Mouse (Mus musculus): ENCODE measurements around the gene Mbnl1. TPM values are rescaled to one million over a fixed set of nuclear protein-coding genes. Genes with fewer than 3 reads are reported as not detected.

The Mbnl1 gene
- polyA plus RNA-seq, 1 experiment from 2014 or later: 93.2 TPM

- no peak for ATAC-seq (ENCODE audit: insufficient number of reproducible peaks, insufficient read depth, low FRiP score, low read depth)
- Histone ChIP-seq H3K4me1 (ENCODE audit: control insufficient read depth in 2 of 2, insufficient read depth in 2 of 2, low read length in 2 of 2) (peaks cover 7 to 33% of the 10 kb centered on the region in 2 experiments), H3K27ac (replicated peaks in 1 of 2; ENCODE audit: control insufficient read depth in 1 of 2, insufficient read depth in 1 of 2, low read depth in 2 of 2, low read length in 2 of 2) (peak overlapping the region in 1 of 2 experiments; percentile 44; a peak in 1 of 4 replicates), H3K9me3 (ENCODE audit: control insufficient read depth, low read length) (no peaks in the 10 kb centered on the region), H3K4me3 (ENCODE audit: control insufficient read depth in 1 of 2, insufficient read depth in 1 of 2, low read depth in 1 of 2, low read length in 2 of 2) (no peak overlapping the region), H3K36me3 (ENCODE audit: control insufficient read depth, insufficient read depth, low read length) (no peaks in the 10 kb centered on the region), H3K27me3 (ENCODE audit: control insufficient read depth, insufficient read depth, low read length) (no peaks in the 10 kb centered on the region), H3K9ac (ENCODE audit: low read length) (no peak overlapping the region), H3K4me2 (ENCODE audit: low read length) (peak overlapping the region; percentile 32; the same call in 1 of the 2 replicates)
- WGBS: 13% methylated on average over 9 of the region's 9 CpGs
Observed at GRCm38 (mm10) chr3:60546196-60546595, 73.6 kb downstream of the Mbnl1 start.

GRCm38 (mm10) chr3:60546904-60547303 lies 74.3 kb downstream of the Mbnl1 start:
- H3K4me1 ChIP-seq (ENCODE audit: control insufficient read depth in 2 of 2, insufficient read depth in 2 of 2, low read length in 2 of 2): peaks cover 7 to 29% of the 10 kb centered on the region in 2 experiments
- H3K9ac ChIP-seq (ENCODE audit: low read length): no peak overlapping the region
- H3K36me3 ChIP-seq (ENCODE audit: control insufficient read depth, insufficient read depth, low read length): no peaks in the 10 kb centered on the region
- no peak overlapping the region for H3K4me3 ChIP-seq (ENCODE audit: control insufficient read depth in 1 of 2, insufficient read depth in 1 of 2, low read depth in 1 of 2, low read length in 2 of 2)
- no peaks in the 10 kb centered on the region for H3K9me3 ChIP-seq (ENCODE audit: control insufficient read depth, low read length)
- H3K4me2 ChIP-seq (ENCODE audit: low read length): no peak overlapping the region
- no peak overlapping the region for H3K27ac ChIP-seq (replicated peaks in 1 of 2; ENCODE audit: control insufficient read depth in 1 of 2, insufficient read depth in 1 of 2, low read depth in 2 of 2, low read length in 2 of 2)
- no peak for ATAC-seq (ENCODE audit: insufficient number of reproducible peaks, insufficient read depth, low FRiP score, low read depth)
- H3K27me3 ChIP-seq (ENCODE audit: control insufficient read depth, insufficient read depth, low read length): no peaks in the 10 kb centered on the region
- WGBS: 88% methylated on average over 4 of the region's 4 CpGs

DNA sequence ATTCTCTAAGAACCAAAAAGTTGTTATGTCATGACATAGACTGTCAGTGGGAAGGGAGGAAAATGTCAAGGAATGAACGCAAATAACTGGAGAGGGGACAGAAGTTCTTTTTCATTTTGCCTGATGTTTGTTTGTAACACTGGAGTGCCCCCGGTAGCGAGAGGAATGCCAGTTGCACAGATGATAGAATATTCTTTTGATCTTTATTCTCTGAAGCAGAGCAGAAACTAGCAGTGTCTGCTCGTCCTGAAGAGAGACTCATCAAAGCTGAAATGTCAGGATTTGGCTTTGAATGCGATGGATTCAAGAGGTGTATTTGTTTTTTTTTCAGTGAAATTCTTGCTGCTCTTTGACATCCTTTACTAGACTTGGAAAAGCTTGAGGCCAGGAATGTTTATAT lies 77.9 kb downstream of the Mbnl1 start:
- Histone ChIP-seq H3K36me3 (ENCODE audit: control insufficient read depth, insufficient read depth, low read length) (no peaks in the 10 kb centered on the region), H3K27ac (replicated peaks in 1 of 2; ENCODE audit: control insufficient read depth in 1 of 2, insufficient read depth in 1 of 2, low read depth in 2 of 2, low read length in 2 of 2) (no peak overlapping the region), H3K27me3 (ENCODE audit: control insufficient read depth, insufficient read depth, low read length) (no peaks in the 10 kb centered on the region), H3K4me2 (ENCODE audit: low read length) (no peak overlapping the region), H3K4me3 (ENCODE audit: control insufficient read depth in 1 of 2, insufficient read depth in 1 of 2, low read depth in 1 of 2, low read length in 2 of 2) (no peak overlapping the region), H3K9me3 (ENCODE audit: control insufficient read depth, low read length) (no peaks in the 10 kb centered on the region), H3K9ac (ENCODE audit: low read length) (no peak overlapping the region), H3K4me1 (ENCODE audit: control insufficient read depth in 2 of 2, insufficient read depth in 2 of 2, low read length in 2 of 2) (peaks cover 7 to 26% of the 10 kb centered on the region in 2 experiments)
- no peak for ATAC-seq (ENCODE audit: insufficient number of reproducible peaks, insufficient read depth, low FRiP score, low read depth)
- 63% methylated on average over 5 of the region's 5 CpGs for WGBS

DNA sequence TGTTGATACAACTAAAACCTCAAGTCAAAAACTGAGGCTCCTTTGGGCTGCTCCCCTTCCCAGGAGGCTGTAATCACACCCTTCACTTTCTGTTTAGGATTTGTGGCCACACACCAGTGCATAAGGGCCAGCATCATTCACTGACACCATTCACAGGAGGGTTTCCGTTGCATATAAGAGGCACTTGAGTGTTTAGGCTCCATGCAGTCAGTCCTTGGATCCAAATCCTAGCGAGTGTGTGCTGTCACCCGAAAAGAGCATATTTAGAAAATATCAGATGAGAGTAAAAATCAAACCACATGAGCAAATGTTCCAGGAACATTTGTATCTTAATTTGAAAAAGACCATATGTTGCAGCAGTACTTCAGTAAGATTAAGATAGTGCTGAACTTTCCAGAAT lies 79.0 kb downstream of the Mbnl1 start:
- Histone ChIP-seq H3K4me2 (ENCODE audit: low read length) (no peak overlapping the region), H3K4me3 (ENCODE audit: control insufficient read depth in 1 of 2, insufficient read depth in 1 of 2, low read depth in 1 of 2, low read length in 2 of 2) (no peak overlapping the region), H3K4me1 (ENCODE audit: control insufficient read depth in 2 of 2, insufficient read depth in 2 of 2, low read length in 2 of 2) (peaks cover 4 to 18% of the 10 kb centered on the region in 2 experiments), H3K9ac (ENCODE audit: low read length) (no peak overlapping the region), H3K36me3 (ENCODE audit: control insufficient read depth, insufficient read depth, low read length) (no peaks in the 10 kb centered on the region), H3K9me3 (ENCODE audit: control insufficient read depth, low read length) (no peaks in the 10 kb centered on the region), H3K27ac (replicated peaks in 1 of 2; ENCODE audit: control insufficient read depth in 1 of 2, insufficient read depth in 1 of 2, low read depth in 2 of 2, low read length in 2 of 2) (no peak overlapping the region), H3K27me3 (ENCODE audit: control insufficient read depth, insufficient read depth, low read length) (no peaks in the 10 kb centered on the region)
- WGBS: 48% methylated on average over 3 of the region's 3 CpGs
- ATAC-seq (ENCODE audit: insufficient number of reproducible peaks, insufficient read depth, low FRiP score, low read depth): no peak

DNA sequence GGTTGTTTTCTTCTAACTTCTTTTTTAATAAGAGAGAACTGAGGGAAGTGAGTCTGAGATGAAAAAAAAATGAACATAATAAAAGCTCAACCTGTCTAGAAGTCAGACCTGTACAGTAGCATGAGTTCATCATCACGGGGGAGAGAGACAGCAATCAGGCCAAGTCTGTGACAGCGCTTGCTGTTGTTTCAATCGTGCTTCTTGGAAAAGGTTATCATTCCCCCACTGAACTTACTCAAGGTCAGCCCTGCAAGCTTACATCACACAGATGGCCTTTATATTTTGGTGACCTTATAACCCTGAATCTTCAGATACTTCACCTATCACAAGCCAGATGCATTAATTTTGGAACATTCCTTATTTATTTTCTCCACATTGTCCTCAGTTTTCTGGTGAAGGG lies 80.4 kb downstream of the Mbnl1 start:
- 25% methylated on average over 3 of the region's 3 CpGs for WGBS
- Histone ChIP-seq H3K4me3 (ENCODE audit: control insufficient read depth in 1 of 2, insufficient read depth in 1 of 2, low read depth in 1 of 2, low read length in 2 of 2) (no peak overlapping the region), H3K9me3 (ENCODE audit: control insufficient read depth, low read length) (no peaks in the 10 kb centered on the region), H3K27me3 (ENCODE audit: control insufficient read depth, insufficient read depth, low read length) (no peaks in the 10 kb centered on the region), H3K4me1 (ENCODE audit: control insufficient read depth in 2 of 2, insufficient read depth in 2 of 2, low read length in 2 of 2) (peaks cover 2 to 16% of the 10 kb centered on the region in 2 experiments; a peak in 3 of 4 replicates), H3K36me3 (ENCODE audit: control insufficient read depth, insufficient read depth, low read length) (peaks cover 5% of the 10 kb centered on the region; the same call in 1 of the 2 replicates), H3K9ac (ENCODE audit: low read length) (no peak overlapping the region), H3K4me2 (ENCODE audit: low read length) (no peak overlapping the region), H3K27ac (replicated peaks in 1 of 2; ENCODE audit: control insufficient read depth in 1 of 2, insufficient read depth in 1 of 2, low read depth in 2 of 2, low read length in 2 of 2) (no peak overlapping the region)
- ATAC-seq (ENCODE audit: insufficient number of reproducible peaks, insufficient read depth, low FRiP score, low read depth): no peak

- WGBS: 82% methylated on average over 3 of the region's 3 CpGs
- Histone ChIP-seq H3K27me3 (ENCODE audit: control insufficient read depth, insufficient read depth, low read length) (no peaks in the 10 kb centered on the region), H3K36me3 (ENCODE audit: control insufficient read depth, insufficient read depth, low read length) (peaks cover 5% of the 10 kb centered on the region; the same call in 1 of the 2 replicates), H3K4me1 (ENCODE audit: control insufficient read depth in 2 of 2, insufficient read depth in 2 of 2, low read length in 2 of 2) (peaks cover 0 to 19% of the 10 kb centered on the region in 2 experiments; a peak in 3 of 4 replicates), H3K4me3 (ENCODE audit: control insufficient read depth in 1 of 2, insufficient read depth in 1 of 2, low read depth in 1 of 2, low read length in 2 of 2) (no peak overlapping the region), H3K9ac (ENCODE audit: low read length) (no peak overlapping the region), H3K4me2 (ENCODE audit: low read length) (no peak overlapping the region), H3K9me3 (ENCODE audit: control insufficient read depth, low read length) (no peaks in the 10 kb centered on the region), H3K27ac (replicated peaks in 1 of 2; ENCODE audit: control insufficient read depth in 1 of 2, insufficient read depth in 1 of 2, low read depth in 2 of 2, low read length in 2 of 2) (no peak overlapping the region)
- ATAC-seq (ENCODE audit: insufficient number of reproducible peaks, insufficient read depth, low FRiP score, low read depth): no peak
Observed at GRCm38 (mm10) chr3:60556596-60556995, 84.0 kb downstream of the Mbnl1 start.

GRCm38 (mm10) chr3:60558252-60558862 lies 85.7 kb downstream of the Mbnl1 start:
- Histone ChIP-seq H3K9ac (ENCODE audit: low read length) (no peak overlapping the region), H3K4me3 (ENCODE audit: control insufficient read depth in 1 of 2, insufficient read depth in 1 of 2, low read depth in 1 of 2, low read length in 2 of 2) (no peak overlapping the region), H3K27ac (replicated peaks in 1 of 2; ENCODE audit: control insufficient read depth in 1 of 2, insufficient read depth in 1 of 2, low read depth in 2 of 2, low read length in 2 of 2) (no peak overlapping the region), H3K4me1 (ENCODE audit: control insufficient read depth in 2 of 2, insufficient read depth in 2 of 2, low read length in 2 of 2) (peaks cover 2 to 27% of the 10 kb centered on the region in 2 experiments; a peak in 3 of 4 replicates), H3K4me2 (ENCODE audit: low read length) (no peak overlapping the region), H3K27me3 (ENCODE audit: control insufficient read depth, insufficient read depth, low read length) (no peaks in the 10 kb centered on the region), H3K36me3 (ENCODE audit: control insufficient read depth, insufficient read depth, low read length) (peaks cover 5% of the 10 kb centered on the region; the same call in 1 of the 2 replicates), H3K9me3 (ENCODE audit: control insufficient read depth, low read length) (no peaks in the 10 kb centered on the region)
- 60% methylated on average over 7 of the region's 7 CpGs for WGBS
- ATAC-seq (ENCODE audit: insufficient number of reproducible peaks, insufficient read depth, low FRiP score, low read depth): no peak

- Histone ChIP-seq H3K36me3 (ENCODE audit: control insufficient read depth, insufficient read depth, low read length) (peaks cover 5% of the 10 kb centered on the region; the same call in 1 of the 2 replicates), H3K27ac (replicated peaks in 1 of 2; ENCODE audit: control insufficient read depth in 1 of 2, insufficient read depth in 1 of 2, low read depth in 2 of 2, low read length in 2 of 2) (no peak overlapping the region), H3K4me2 (ENCODE audit: low read length) (no peak overlapping the region), H3K9me3 (ENCODE audit: control insufficient read depth, low read length) (no peaks in the 10 kb centered on the region), H3K27me3 (ENCODE audit: control insufficient read depth, insufficient read depth, low read length) (no peaks in the 10 kb centered on the region), H3K4me3 (ENCODE audit: control insufficient read depth in 1 of 2, insufficient read depth in 1 of 2, low read depth in 1 of 2, low read length in 2 of 2) (no peak overlapping the region), H3K4me1 (ENCODE audit: control insufficient read depth in 2 of 2, insufficient read depth in 2 of 2, low read length in 2 of 2) (peaks cover 2 to 39% of the 10 kb centered on the region in 2 experiments; a peak in 3 of 4 replicates), H3K9ac (ENCODE audit: low read length) (no peak overlapping the region)
- WGBS: 84% methylated on average over 2 of the region's 2 CpGs
- no peak for ATAC-seq (ENCODE audit: insufficient number of reproducible peaks, insufficient read depth, low FRiP score, low read depth)
Observed at GRCm38 (mm10) chr3:60559762-60560161, 87.1 kb downstream of the Mbnl1 start.

All from heart, embryonic 14.5 days (tissue).